Mouse (Mus musculus) CH12.LX (cell line): Measurements from ENCODE around the gene Gm16181. TPM values are rescaled to one million over a fixed set of nuclear protein-coding genes. Genes with fewer than 3 reads are reported as not detected.

Experiments used
- DNase-seq: peaks from one replicate; pipeline ENCODE4 v3.0.0-alpha.2; 2013; ENCODE audit errors: extremely low read depth
- H3K27ac ChIP-seq: 2 replicates; pipeline ENCODE4 v1.5.1; 2012; ENCODE audit warnings: low read depth, mild to moderate bottlenecking, control low read depth, moderate library complexity; ENCODE audit not compliant: insufficient read depth
- H3K27me3 ChIP-seq: replicated peaks from 2 replicates; pipeline ENCODE3; 2012; ENCODE audit warnings: inconsistent platforms
- H3K36me3 ChIP-seq, 2 experiments: replicated peaks in 1 of 2; 2 replicates each; pipeline versions ENCODE3 to v1.6.1; 2012; ENCODE audit warnings: inconsistent platforms in 1 of 2, low read length in 1 of 2, mild to moderate bottlenecking in 1 of 2, mixed read lengths in 1 of 2, moderate library complexity in 1 of 2; ENCODE audit not compliant: control insufficient read depth in 1 of 2, insufficient read depth in 1 of 2
- H3K4me1 ChIP-seq, 2 experiments: 2 replicates each; pipeline ENCODE4 v1.6.1; 2012; ENCODE audit warnings: inconsistent platforms in 1 of 2, moderate library complexity in 1 of 2; ENCODE audit not compliant: insufficient read depth in 2 of 2, control insufficient read depth in 1 of 2
- H3K4me2 ChIP-seq: 2 replicates; pipeline ENCODE4 v1.6.1; 2012; ENCODE audit warnings: low read depth, mild to moderate bottlenecking, control low read depth; ENCODE audit not compliant: poor library complexity, insufficient read depth, severe bottlenecking
- H3K4me3 ChIP-seq, 3 experiments: fragments of 150-350 bp in 1 of 3; sonication (generic) in 1 of 3; replicated peaks in 1 of 3; 2 replicates each; pipeline versions ENCODE3 to v1.5.1; 2011 to 2012; ENCODE audit warnings: low read depth in 2 of 3, low read length in 2 of 3, mild to moderate bottlenecking in 2 of 3, moderate library complexity in 2 of 3, control low read depth in 1 of 3, improper control_type of control experiment in 1 of 3, inconsistent platforms in 1 of 3, mixed read lengths in 1 of 3; ENCODE audit not compliant: poor library complexity in 1 of 3
- H3K79me2 ChIP-seq: replicated peaks from 2 replicates; pipeline ENCODE4 v1.6.1; 2012; ENCODE audit warnings: mild to moderate bottlenecking, moderate library complexity; ENCODE audit not compliant: control insufficient read depth, poor library complexity, insufficient read depth, severe bottlenecking; ENCODE audit errors: extremely low read depth
- H3K9ac ChIP-seq: 2 replicates; pipeline ENCODE4 v1.6.1; 2012; ENCODE audit warnings: low read depth, mild to moderate bottlenecking, control low read depth, moderate library complexity; ENCODE audit not compliant: insufficient read depth
- H3K9me3 ChIP-seq: replicated peaks from 2 replicates; pipeline ENCODE3; 2012; ENCODE audit warnings: low read length, inconsistent platforms, mixed read lengths
- BHLHE40 ChIP-seq: IDR thresholded peaks from 2 replicates; pipeline ENCODE4 v1.6.1; 2011; ENCODE audit warnings: mild to moderate bottlenecking, low read depth, low read length, improper control_type of control experiment
- CHD1 ChIP-seq: IDR thresholded peaks from 2 replicates; pipeline ENCODE4 v1.6.1; 2012; ENCODE audit warnings: low read depth, low read length, improper control_type of control experiment, inconsistent platforms
- CHD2 ChIP-seq: IDR thresholded peaks from 2 replicates; pipeline ENCODE4 v1.6.1; 2011; ENCODE audit warnings: low read length, improper control_type of control experiment
- GABPA ChIP-seq: IDR thresholded peaks from 2 replicates; pipeline ENCODE4 v1.6.1; 2012; ENCODE audit warnings: low read depth, low read length, improper control_type of control experiment, inconsistent platforms; ENCODE audit not compliant: insufficient replicate concordance
- MEF2A ChIP-seq: IDR thresholded peaks from 2 replicates; pipeline ENCODE4 v1.6.1; 2014; ENCODE audit warnings: low read depth, mild to moderate bottlenecking, inconsistent platforms, low read length, improper control_type of control experiment, borderline replicate concordance
- MXI1 ChIP-seq: IDR thresholded peaks from 2 replicates; pipeline ENCODE4 v1.6.1; 2011; ENCODE audit warnings: mild to moderate bottlenecking, low read depth, low read length, improper control_type of control experiment
- NELFE ChIP-seq: IDR thresholded peaks from 2 replicates; pipeline ENCODE4 v1.6.1; 2011; ENCODE audit warnings: low read depth, low read length, improper control_type of control experiment
- RCOR1 ChIP-seq: conservative IDR thresholded peaks from 2 replicates; pipeline ENCODE4 v1.6.1; 2012; ENCODE audit warnings: low read depth, mild to moderate bottlenecking, inconsistent platforms, low read length, improper control_type of control experiment
- ZKSCAN1 ChIP-seq: IDR thresholded peaks from 2 replicates; pipeline ENCODE4 v1.6.1; 2012; ENCODE audit warnings: low read depth, inconsistent platforms, low read length, improper control_type of control experiment, borderline replicate concordance
- ZMIZ1 ChIP-seq: IDR thresholded peaks from 2 replicates; pipeline ENCODE4 v1.6.1; 2012; ENCODE audit warnings: low read depth, mild to moderate bottlenecking, inconsistent platforms, low read length, improper control_type of control experiment
- dilution Hi-C: fragments of 300-500 bp; cut with MboI; formaldehyde crosslinking; loops from 2 replicates; pipeline ENCODE4 v1.14.3; 2020; ENCODE audit warnings: low sequenced_read_pairs; ENCODE audit not compliant: extremely low pct_unique_long_range_greater_than_20kb, extremely low pct_ligation_motif_present
- in situ Hi-C: fragments of 300-500 bp; cut with MboI; formaldehyde crosslinking; loops from 3 replicates; pipeline ENCODE4 v1.14.3; 2019; ENCODE audit warnings: low sequenced_read_pairs, low pct_ligation_motif_present, low pct_unique_long_range_greater_than_20kb, mixed read lengths
- polyA plus RNA-seq: library from polyadenylated mRNA; unstranded; fragments of >175 nt; gene quantifications from 2 replicates; pipeline ENCODE4 v1.2.1, GENCODE M21; 2012; ENCODE audit warnings: low read depth; ENCODE audit not compliant: insufficient read length
- total RNA-seq, 2 experiments: library from RNA; depleted of rRNA; stranded (reverse); fragments of 300-350 nt in 1 of 2; fragments of >200 nt in 1 of 2; gene quantifications; 2 replicates each; pipeline ENCODE4 v1.2.3; 2012 to 2014

Gene Gm16181
- total and polyA plus RNA-seq, 3 experiments, result not detected

DNA sequence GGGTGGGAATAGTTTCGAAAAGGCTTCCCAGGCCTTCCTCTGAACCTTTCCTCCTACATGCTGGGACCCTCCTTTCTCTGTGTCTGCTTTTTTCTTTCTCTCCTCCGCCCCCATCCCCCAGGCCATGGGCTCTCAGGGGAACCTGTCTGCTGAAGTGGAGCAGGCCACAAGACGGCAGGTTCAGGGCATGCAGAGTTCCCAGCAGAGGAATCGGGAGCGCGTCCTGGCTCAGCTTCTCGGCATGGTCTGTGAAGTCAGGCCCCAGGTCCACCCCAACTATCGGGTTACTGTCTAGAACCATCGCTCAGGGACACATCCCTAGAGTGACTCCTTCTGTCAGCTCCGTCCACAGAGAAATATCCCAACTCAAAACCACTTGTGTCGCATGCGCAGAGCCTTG is 16.9 kb downstream of the Gm16181 start (continued):
- TF ChIP-seq ZKSCAN1 (no peak), ZMIZ1 (no peak)
- TF ChIP-seq, all 38 proteins: peak for 0

DNA sequence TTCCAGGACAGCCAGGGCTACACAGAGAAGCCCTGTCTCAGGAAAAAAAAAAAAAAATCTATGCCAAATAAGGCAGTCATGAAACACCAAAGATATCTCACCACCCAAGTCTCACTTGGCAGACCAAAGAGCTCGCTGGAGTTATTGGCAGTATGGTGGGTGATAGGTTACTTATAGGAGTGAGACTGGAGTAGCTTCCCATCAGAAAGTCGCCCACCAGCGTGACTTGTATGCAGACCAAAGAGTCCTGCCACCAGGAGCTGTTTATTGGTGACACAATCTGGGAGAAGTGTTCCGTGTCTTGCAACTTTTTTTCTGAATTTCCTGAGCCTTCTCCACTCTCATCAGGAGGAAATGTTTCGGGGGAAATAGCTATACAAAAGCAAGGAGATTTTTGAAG is 19.1 kb downstream of the Gm16181 start:
- Histone ChIP-seq H3K27me3 (no peaks in the 10 kb centered on the region), H3K4me3 (no peak overlapping the region), H3K79me2 (peaks cover 36% of the 10 kb centered on the region), H3K36me3 (peaks cover 12 to 32% of the 10 kb centered on the region in 2 experiments), H3K27ac (no peak overlapping the region), H3K4me1 (peaks cover 3 to 32% of the 10 kb centered on the region in 2 experiments), H3K9ac (no peak overlapping the region), H3K4me2 (no peak overlapping the region), H3K9me3 (no peaks in the 10 kb centered on the region)
- dilution Hi-C loops (no loop called here), in situ Hi-C loops (loop anchor here (10.0 kb wide), 1 partner anchor 225 kb away; the partner anchor contains the start of gene Vwa7)
- DNase-seq, result no peak
- TF ChIP-seq CHD1, result no peak
- TF ChIP-seq NELFE, result no peak
- TF ChIP-seq MXI1, result no peak
- TF ChIP-seq RCOR1, result no peak

DNA sequence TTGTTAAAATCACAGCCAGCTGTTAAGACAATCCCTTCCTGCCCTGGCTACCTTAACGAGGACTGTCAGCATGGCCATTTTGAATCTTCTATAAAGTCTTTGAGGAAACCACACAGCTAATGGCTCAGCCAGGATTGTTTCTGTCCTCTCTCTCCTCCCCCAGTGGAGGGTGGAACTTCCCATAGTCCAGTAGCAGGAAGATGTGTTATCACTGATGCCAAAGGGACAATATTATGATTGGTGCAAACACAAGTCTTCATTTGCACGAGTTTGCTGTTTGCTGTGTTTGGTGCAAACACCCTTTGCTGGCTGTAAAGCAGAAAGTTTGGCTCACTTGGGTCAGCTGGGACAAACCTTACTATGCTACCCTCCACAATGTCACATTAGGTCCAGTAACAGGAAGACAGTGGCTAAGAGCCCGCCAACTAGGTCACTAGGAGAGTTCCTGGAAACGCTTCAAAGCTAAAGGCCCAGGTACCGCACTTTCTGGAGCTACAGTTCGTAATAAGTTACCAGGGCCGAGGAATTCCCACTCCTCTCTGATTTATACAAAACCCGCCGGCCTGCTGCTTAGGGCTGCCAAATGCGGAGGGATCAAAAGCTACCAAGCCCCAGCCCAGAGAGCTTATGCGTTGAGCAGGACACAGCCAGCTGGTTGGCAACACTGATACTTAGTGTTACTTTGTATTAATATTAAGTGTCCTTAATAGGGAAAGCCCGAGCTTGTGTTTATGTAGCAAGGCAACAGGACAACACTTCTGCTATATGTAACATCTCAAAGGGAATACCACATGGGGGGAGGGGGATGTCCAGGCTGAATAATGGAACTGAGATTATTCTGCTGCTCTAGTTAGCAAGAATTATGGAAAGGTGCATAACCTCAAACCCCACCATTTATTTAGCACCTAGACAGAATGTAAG is 20.0 kb downstream of the Gm16181 start:
- H3K4me3 ChIP-seq, result peak overlapping the region; percentile 87 to 92 (median 90)
- peaks cover 40% of the 10 kb centered on the region for H3K79me2 ChIP-seq
- in situ Hi-C loops (no loop called here), dilution Hi-C loops (no loop called here)
- DNase-seq, result no peak
- H3K27me3 ChIP-seq, result no peaks in the 10 kb centered on the region
- peak overlapping the region; percentile 77 for H3K4me2 ChIP-seq
- peak overlapping the region; percentile 76 for H3K9ac ChIP-seq
- peak overlapping the region; percentile 88 for H3K27ac ChIP-seq
- TF ChIP-seq GABPA, result no peak
- peak; percentile 34; the same call in 1 of the 2 replicates for TF ChIP-seq RCOR1
- TF ChIP-seq BHLHE40, result no peak
- peak; percentile 89; the same call in 1 of the 2 replicates for TF ChIP-seq CHD1
- peak; percentile 37; the same call in 1 of the 2 replicates for TF ChIP-seq MEF2A
- TF ChIP-seq CHD2, result peak; percentile 71
- peaks cover 21 to 41% of the 10 kb centered on the region in 2 experiments for H3K36me3 ChIP-seq
- no peaks in the 10 kb centered on the region for H3K9me3 ChIP-seq
- peaks cover 3 to 42% of the 10 kb centered on the region in 2 experiments for H3K4me1 ChIP-seq
